Mouse (Mus musculus): ENCODE results near the gene Umad1.

- no peak for TF ChIP-seq JUND (conservative IDR thresholded peaks at IDR 0.05; ENCODE audit: low read depth, low read length)
- TF ChIP-seq GABPA (IDR thresholded peaks at IDR 0.05; ENCODE audit: insufficient replicate concordance, low read depth, low read length): no peak
- TF ChIP-seq ZMIZ1 (IDR thresholded peaks at IDR 0.05; ENCODE audit: low read depth, low read length): no peak
- no peak for TF ChIP-seq CTCF (conservative IDR thresholded peaks at IDR 0.05 in 1 of 2, IDR thresholded peaks at IDR 0.05 in 1 of 2; ENCODE audit: low read depth in 2 of 2, low read length in 2 of 2)
- TF ChIP-seq UBTF (IDR thresholded peaks at IDR 0.05; ENCODE audit: low read depth, low read length): no peak
- no peak for TF ChIP-seq MAFK (IDR thresholded peaks at IDR 0.05; ENCODE audit: insufficient replicate concordance, low read length)
- TF ChIP-seq EP300 (IDR thresholded peaks at IDR 0.05; ENCODE audit: low read length): no peak
- no peak for TF ChIP-seq MYC (IDR thresholded peaks at IDR 0.05; ENCODE audit: low read depth, low read length)
- no peak for TF ChIP-seq POLR2A (IDR thresholded peaks at IDR 0.05; ENCODE audit: low read depth, low read length)
- no peak for TF ChIP-seq POLR2AphosphoS2 (IDR thresholded peaks at IDR 0.05; ENCODE audit: low read depth, low read length)
- TF ChIP-seq CHD2 (IDR thresholded peaks at IDR 0.05; ENCODE audit: low read length): no peak
Observed at GRCm38 (mm10) chr6:8430610-8431234, 171.6 kb downstream of the Umad1 start.

All from CH12.LX (cell line).